Mouse (Mus musculus): ENCODE results near the gene Krtap11-1. TPM values are rescaled to one million over a fixed set of nuclear protein-coding genes. Genes with fewer than 3 reads are reported as not detected.

Gene Krtap11-1
- polyA plus RNA-seq (2017; shearing (Covaris generic)): not detected

DNA sequence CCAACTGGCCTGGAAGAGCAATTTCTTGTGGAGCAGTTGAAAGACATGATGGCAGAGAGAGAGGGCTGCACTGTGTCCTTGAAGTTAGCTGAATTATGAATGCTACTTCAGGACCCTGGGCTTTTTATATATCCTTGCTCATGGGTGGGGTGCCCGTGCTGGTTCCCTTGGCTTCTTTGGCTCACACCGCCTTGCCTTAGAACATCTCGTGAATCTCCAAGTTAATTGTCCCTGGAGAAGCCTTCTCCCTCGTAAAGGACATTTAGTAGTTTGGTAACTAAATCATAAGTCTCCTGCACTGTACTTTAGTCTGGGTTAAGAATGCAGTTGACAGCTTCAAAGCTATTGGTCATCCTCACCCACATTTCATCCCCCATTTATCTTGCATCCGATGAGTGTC lies at the start of gene Krtap11-1:
Gene Krtap11-1 (minus strand): TSS at position 101 of the 400 bp plus-strand sequence.

Other genes starting within 250 kb of the Krtap11-1 start
- not detected for gene Krtap21-1, start 167.3 kb downstream of the Krtap11-1 start, polyA plus RNA-seq (2017; shearing (Covaris generic))
- gene Krtap6-2, start 151.1 kb downstream of the Krtap11-1 start, polyA plus RNA-seq (2017; shearing (Covaris generic)): not detected
- not detected for gene Krtap8-1, start 83.2 kb downstream of the Krtap11-1 start, polyA plus RNA-seq (2017; shearing (Covaris generic))
- gene Krtap7-1, start 62.9 kb downstream of the Krtap11-1 start, polyA plus RNA-seq (2017; shearing (Covaris generic)): not detected